Comparison of ENCODE assay signal across 9 mouse cellular contexts in the genomic region with DNA sequence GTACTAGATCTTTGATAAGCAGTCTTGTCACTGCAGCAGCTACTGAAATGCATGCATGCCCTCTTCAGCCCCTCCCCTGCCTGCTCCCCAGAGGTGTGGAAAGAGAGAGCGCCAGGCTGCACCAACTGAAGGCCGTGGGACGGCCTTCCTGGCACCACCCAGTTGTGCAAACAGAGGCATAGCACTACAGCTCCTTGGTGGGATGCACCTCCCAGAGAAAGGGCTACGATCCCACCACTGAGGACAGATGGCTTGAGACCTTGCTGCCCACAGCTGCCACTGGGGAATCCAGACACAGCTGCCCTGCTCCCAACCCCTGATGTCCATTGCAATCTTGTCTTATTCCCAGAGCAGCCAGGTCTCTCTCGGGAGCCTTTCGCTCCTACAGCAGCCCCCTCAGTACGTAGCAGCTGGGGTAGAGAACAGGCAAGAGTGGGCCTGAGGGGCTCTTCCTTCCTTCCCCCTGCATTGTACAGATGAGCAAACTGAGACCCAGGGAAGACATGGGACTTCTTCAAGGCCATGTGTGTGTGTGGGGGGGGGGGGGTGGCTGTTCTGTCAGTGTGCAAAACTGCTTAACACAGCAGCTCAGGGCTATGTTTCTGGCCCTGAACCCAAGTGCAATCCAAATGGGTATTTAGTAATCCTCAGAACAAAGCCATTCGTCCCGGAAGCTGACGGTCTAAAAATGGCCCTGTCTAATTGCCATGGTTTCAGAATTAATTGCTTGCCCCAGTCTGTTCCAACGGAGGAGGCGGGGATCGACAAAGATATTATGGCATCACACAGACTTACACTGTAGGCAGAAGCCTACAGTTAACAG. TPM values are rescaled to one million over a fixed set of nuclear protein-coding genes. Genes with fewer than 3 reads are reported as not detected.
DNase-seq lines count a peak whose midpoint lies in the region; ATAC-seq and TF ChIP-seq lines count a peak whose summit lies in the region.
"Had no signal": no experiment of that assay in that cellular context is flagged by ENCODE, and none has a peak within 500 bp of the region (broad histone marks: within the 10 kb centered on the region; RNA-seq: fewer than 3 reads in every experiment).

No protein-coding gene starts in this region.

- no peak for TF ChIP-seq CTCF in thymus, adult 2 months (IDR thresholded peaks at IDR 0.05; ENCODE audit: borderline replicate concordance, control insufficient read depth, extremely low read depth, insufficient read depth, low read length, poor library complexity)

- H3K4me1 ChIP-seq in thymus, adult 2 months (replicated peaks; ENCODE audit: control insufficient read depth, insufficient read depth, low read length) = no peaks in the 10 kb centered on the region
- H3K4me1 ChIP-seq: heart, embryonic 15.5 days had no signal

- no peak overlapping the region for H3K27ac ChIP-seq in thymus, adult 2 months (ENCODE audit: control insufficient read depth, insufficient read depth, low read length)
- H3K27ac ChIP-seq: heart, embryonic 15.5 days had no signal

- 85% methylated on average over 13 of the region's 13 CpGs for WGBS in thymus, adult 2 months

- DNase-seq in embryo, embryonic 11 days = peak; percentile 30
- no peak for DNase-seq in embryo, embryonic 9.5 days (ENCODE audit: extremely low spot score)
- DNase-seq in Muller cell, postnatal 12 days (ENCODE audit: inconsistent ontology term) = peak; percentile 70
- DNase-seq in lung, postnatal 36 days = peak; percentile 18
- no peak for DNase-seq in cerebellum, adult 11-12 months
- no peak for DNase-seq in urinary bladder, adult 2 months (ENCODE audit: low spot score)
- DNase-seq in thymus, adult 2 months = no peak

- H3K4me3 ChIP-seq in thymus, adult 2 months (ENCODE audit: control insufficient read depth, insufficient read depth, low read length) = no peak overlapping the region
- H3K4me3 ChIP-seq: heart, embryonic 15.5 days had no signal

- peak; percentile 77 for ATAC-seq in granulocyte monocyte progenitor cell, adult 5-6 weeks (replicated peaks; ENCODE audit: poor library complexity, severe bottlenecking)

- no peak for TF ChIP-seq POLR2A in thymus, adult 2 months (IDR thresholded peaks at IDR 0.05; ENCODE audit: control insufficient read depth, extremely low read depth, insufficient read depth, low read length, poor library complexity)

- H3K27me3 ChIP-seq in thymus, adult 2 months (ENCODE audit: control insufficient read depth, insufficient read depth, low read length) = no peaks in the 10 kb centered on the region
- H3K27me3 ChIP-seq: heart, embryonic 15.5 days had no signal

- no peaks in the 10 kb centered on the region for H3K36me3 ChIP-seq in thymus, adult 2 months (ENCODE audit: control insufficient read depth, insufficient read depth, low read length)
- H3K36me3 ChIP-seq: heart, embryonic 15.5 days had no signal

RNA-seq across cellular contexts. Expression of a gene that starts 46.9 kb away (rescaled TPM):
- not detected in 2 replicates for total RNA-seq in granulocyte monocyte progenitor cell, adult 5-6 weeks (2014; fragmentation: Nextera tagmentation)
- 1.2 TPM in 1 of 2 replicates, not detected in the other for total RNA-seq in granulocyte monocyte progenitor cell, adult 5-6 weeks (2017)
- 0.04 TPM in 1 of 2 replicates, not detected in the other for polyA plus RNA-seq in urinary bladder, adult 2 months (2012; rRNA removed)
- 0.15 TPM in 1 of 2 replicates, not detected in the other for polyA plus RNA-seq in thymus, adult 2 months (2012; rRNA removed)

Comparison
In these comparisons a context has a peak if more than half of its experiments do, and no peak if none do; other contexts are left out.
1. DNase-seq: peak in embryo, embryonic 11 days (single experiment), Muller cell, postnatal 12 days (single experiment) and lung, postnatal 36 days (single experiment); none in embryo, embryonic 9.5 days (single experiment), cerebellum, adult 11-12 months (single experiment), urinary bladder, adult 2 months (single experiment) and thymus, adult 2 months (single experiment).